Mouse (Mus musculus) MN1 (cell line): Measurements from ENCODE around the gene Nrg3.
"Not testable (repeated sequence)": the region's sequence is repeated elsewhere in the genome, so short reads cannot be mapped to it uniquely, and the experiment has no call there.

Experiments
- DNase-seq: peaks from one replicate; pipeline ENCODE4 v3.0.0-alpha.2; 2016; ENCODE audit warnings: low spot score

Nrg3 gene

GRCm38 (mm10) chr14:38597735-38598134 is 875.2 kb downstream of the Nrg3 start:
- DNase-seq, result no peak

- DNase-seq, result no peak
These were observed 878.6 kb downstream of the Nrg3 start for GRCm38 (mm10) chr14:38594297-38594696.

GRCm38 (mm10) chr14:38576796-38577195 is 896.1 kb downstream of the Nrg3 start:
- DNase-seq, result no peak

- no peak for DNase-seq
These were observed 904.7 kb downstream of the Nrg3 start for GRCm38 (mm10) chr14:38568184-38568583.

- no peak for DNase-seq
These were observed 906.7 kb downstream of the Nrg3 start for GRCm38 (mm10) chr14:38566182-38566581.

- DNase-seq, result no peak
These were observed 918.3 kb downstream of the Nrg3 start for GRCm38 (mm10) chr14:38554636-38555035.

- no peak for DNase-seq
These were observed 925.6 kb downstream of the Nrg3 start for GRCm38 (mm10) chr14:38547257-38547656.

GRCm38 (mm10) chr14:38535181-38535580 is 937.7 kb downstream of the Nrg3 start:
- DNase-seq, result no peak

- no peak for DNase-seq
These were observed 939.4 kb downstream of the Nrg3 start for GRCm38 (mm10) chr14:38533495-38533894.

GRCm38 (mm10) chr14:38516232-38516631 is 956.7 kb downstream of the Nrg3 start:
- DNase-seq, result no peak

GRCm38 (mm10) chr14:38509016-38509415 is 963.9 kb downstream of the Nrg3 start:
- DNase-seq, result no peak

- DNase-seq, result no peak
These were observed 977.9 kb downstream of the Nrg3 start for GRCm38 (mm10) chr14:38494970-38495369.

GRCm38 (mm10) chr14:38447086-38447485 is 1025.8 kb downstream of the Nrg3 start:
- DNase-seq, result no peak

- no peak for DNase-seq
These were observed 1028.1 kb downstream of the Nrg3 start for GRCm38 (mm10) chr14:38444788-38445187.

GRCm38 (mm10) chr14:38433793-38434589 is 1038.9 kb downstream of the Nrg3 start:
- DNase-seq, result no peak

GRCm38 (mm10) chr14:38374660-38375059 is 1098.2 kb downstream of the Nrg3 start:
- no peak for DNase-seq

GRCm38 (mm10) chr14:38340967-38341366 is 1131.9 kb downstream of the Nrg3 start:
- no peak for DNase-seq

GRCm38 (mm10) chr14:38322841-38323240 is 1150.0 kb downstream of the Nrg3 start:
- DNase-seq, result not testable (repeated sequence)

- DNase-seq, result no peak
These were observed 1152.1 kb downstream of the Nrg3 start for GRCm38 (mm10) chr14:38320619-38321340.
